Mouse (Mus musculus) neural tube, embryonic 12.5 days (tissue): ENCODE data around the gene Ccnd2. TPM values are rescaled to one million over a fixed set of nuclear protein-coding genes. Genes with fewer than 3 reads are reported as not detected.
A peak's percentile ranks its signal among the peaks of the same experiment; 100 is the strongest.

Experiments used
- ATAC-seq: fragments of 200-750 bp; cut with Nextera tagmentation; 2 replicates; pipeline ENCODE4 v1.8.0; 2017; ENCODE audit warnings: low read depth, mild to moderate bottlenecking, moderate TSS enrichment, moderate library complexity; ENCODE audit not compliant: low FRiP score
- H3K27ac ChIP-seq: fragments of 300-500 bp; sonication (generic); 2 replicates; pipeline ENCODE4 v1.5.1; 2016
- H3K27me3 ChIP-seq: fragments of 300-500 bp; sonication (generic); replicated peaks from 2 replicates; pipeline ENCODE4 v1.6.1; 2016; ENCODE audit warnings: mild to moderate bottlenecking
- H3K36me3 ChIP-seq: fragments of 300-500 bp; sonication (generic); 2 replicates; pipeline ENCODE4 v1.6.1; 2016; ENCODE audit warnings: mild to moderate bottlenecking
- H3K4me1 ChIP-seq: fragments of 300-500 bp; sonication (generic); 2 replicates; pipeline ENCODE4 v1.6.1; 2016
- H3K4me2 ChIP-seq: fragments of 300-500 bp; sonication (generic); replicated peaks from 2 replicates; pipeline ENCODE4 v1.6.1; 2016; ENCODE audit warnings: mild to moderate bottlenecking
- H3K4me3 ChIP-seq: fragments of 300-500 bp; sonication (generic); 2 replicates; pipeline ENCODE4 v1.5.1; 2016
- H3K9ac ChIP-seq: fragments of 300-500 bp; sonication (generic); 2 replicates; pipeline ENCODE4 v1.6.1; 2016; ENCODE audit warnings: mild to moderate bottlenecking
- H3K9me3 ChIP-seq: fragments of 300-500 bp; sonication (generic); 2 replicates; pipeline ENCODE4 v1.6.1; 2016; ENCODE audit warnings: mild to moderate bottlenecking
- WGBS: fragments of 180-500 bp; shearing (Covaris S2); methylation state at CpG from one replicate; pipeline ENCODE4 v1.1.7; 2016; 5-methylcytosine and 5-hydroxymethylcytosine counted together
- polyA plus RNA-seq: library from polyadenylated mRNA; unstranded; fragments of >200 nt; fragmentation: Nextera tagmentation; extraction: Ambion mirVana; gene quantifications from 2 replicates; pipeline ENCODE4 v1.2.1, GENCODE M21; 2016

Ccnd2 gene
- polyA plus RNA-seq, 1 experiment from 2014 or later, result 399 TPM

DNA sequence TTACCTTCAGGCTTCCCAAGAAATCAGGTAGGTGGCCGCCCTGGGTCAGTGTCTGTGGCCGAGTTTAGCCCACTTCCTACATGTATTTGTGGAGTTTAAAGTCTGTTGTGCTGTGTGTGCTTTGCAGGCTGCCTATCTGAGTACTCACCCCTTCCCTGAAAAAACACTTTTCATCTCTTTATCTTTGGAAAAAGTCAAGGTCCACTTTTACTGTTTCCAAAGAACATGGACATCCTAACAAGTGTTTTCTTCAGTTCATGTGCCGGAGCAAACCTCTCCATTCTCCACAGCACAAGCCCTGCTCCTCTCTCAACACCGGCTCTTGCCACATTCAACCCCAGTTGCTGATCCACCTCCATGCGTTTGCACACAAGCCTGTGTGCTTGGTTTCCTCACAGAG lies 29.0 kb downstream of the Ccnd2 start:
- H3K4me3 ChIP-seq, result no peak overlapping the region
- H3K36me3 ChIP-seq, result peaks cover 7% of the 10 kb centered on the region; the same call in 1 of the 2 replicates
- H3K27ac ChIP-seq, result no peak overlapping the region
- no peak overlapping the region for H3K4me2 ChIP-seq
- 84% methylated on average over 5 of the region's 5 CpGs for WGBS
- H3K9ac ChIP-seq, result no peak overlapping the region
- no peak for ATAC-seq
- H3K27me3 ChIP-seq, result no peaks in the 10 kb centered on the region
- no peaks in the 10 kb centered on the region for H3K9me3 ChIP-seq
- no peaks in the 10 kb centered on the region for H3K4me1 ChIP-seq

DNA sequence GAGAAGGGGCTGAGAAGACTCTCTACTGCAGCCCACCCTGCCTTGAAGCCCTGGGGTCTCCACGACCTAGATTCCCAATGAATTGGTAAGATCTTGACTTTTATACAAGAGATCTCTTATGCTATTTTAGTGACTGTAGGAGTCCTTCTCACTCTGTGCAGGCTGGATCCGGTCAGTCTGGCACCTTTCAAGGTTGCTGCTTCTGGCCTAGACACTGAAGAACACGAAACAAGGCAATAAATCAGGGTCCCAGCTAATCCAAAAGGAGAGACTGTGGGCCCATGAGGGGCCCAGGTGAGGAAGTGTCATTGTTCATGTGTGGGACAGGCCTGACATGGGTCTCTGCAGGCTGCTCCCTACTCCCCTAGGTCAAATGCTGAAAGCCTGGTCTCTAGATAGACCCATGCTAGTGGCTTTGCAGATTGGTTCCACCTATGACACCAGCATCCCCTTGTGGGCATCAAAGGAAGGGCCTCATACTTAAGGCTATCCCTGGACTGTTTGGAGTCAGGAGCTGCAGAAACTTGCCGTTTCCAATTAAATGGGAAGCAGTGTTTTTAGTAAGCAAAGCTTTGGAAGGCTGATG lies 29.7 kb downstream of the Ccnd2 start:
- H3K9me3 ChIP-seq, result no peaks in the 10 kb centered on the region
- H3K4me3 ChIP-seq, result no peak overlapping the region
- H3K9ac ChIP-seq, result no peak overlapping the region
- no peak for ATAC-seq
- H3K27me3 ChIP-seq, result no peaks in the 10 kb centered on the region
- no peak overlapping the region for H3K27ac ChIP-seq
- 0 out of 2 replicates have a peak, but pooled peaks cover under 1% of the 10 kb centered on the region for H3K36me3 ChIP-seq
- no peak overlapping the region for H3K4me2 ChIP-seq
- no peaks in the 10 kb centered on the region for H3K4me1 ChIP-seq
- WGBS, result 74% methylated on average over 4 of the region's 4 CpGs

DNA sequence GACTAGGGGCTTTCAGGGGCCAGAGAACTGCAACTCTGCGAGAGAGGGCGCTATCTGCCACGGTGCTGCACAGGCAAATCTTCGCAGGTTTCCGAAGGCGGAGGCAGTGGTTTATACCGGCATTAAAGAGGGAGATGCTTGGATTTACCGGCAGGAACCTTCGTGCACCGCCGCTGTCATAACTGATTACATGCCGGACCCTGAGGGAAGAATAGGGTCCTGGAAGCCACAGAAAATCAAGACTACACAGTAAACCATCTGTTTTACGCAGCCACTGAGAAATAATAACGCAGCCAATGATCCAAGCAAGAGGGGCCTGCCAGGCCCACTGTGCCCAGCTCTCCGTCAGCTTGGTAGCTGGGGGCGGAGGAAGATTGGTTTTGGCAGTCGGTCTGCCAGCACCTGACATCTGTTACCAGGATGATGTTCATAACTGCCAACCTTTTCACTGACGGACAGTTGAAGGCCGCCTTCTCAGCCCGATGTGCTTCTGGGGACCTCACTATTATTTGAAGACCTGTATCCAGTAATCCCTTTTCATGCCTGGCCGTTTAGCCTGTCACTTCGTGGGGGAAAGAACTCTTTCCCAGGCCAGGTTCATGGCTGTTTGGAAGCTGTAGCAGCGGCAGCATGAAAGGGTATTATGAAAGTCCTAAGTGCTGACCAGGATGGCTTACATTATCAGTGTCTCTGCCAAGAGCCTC lies 37.1 kb downstream of the Ccnd2 start:
- Histone ChIP-seq H3K9ac (no peak overlapping the region), H3K4me1 (no peaks in the 10 kb centered on the region), H3K9me3 (no peaks in the 10 kb centered on the region), H3K27ac (no peak overlapping the region), H3K36me3 (no peaks in the 10 kb centered on the region), H3K27me3 (no peaks in the 10 kb centered on the region), H3K4me2 (no peak overlapping the region), H3K4me3 (no peak overlapping the region)
- ATAC-seq, result no peak
- WGBS, result 69% methylated on average over 23 of the region's 23 CpGs

DNA sequence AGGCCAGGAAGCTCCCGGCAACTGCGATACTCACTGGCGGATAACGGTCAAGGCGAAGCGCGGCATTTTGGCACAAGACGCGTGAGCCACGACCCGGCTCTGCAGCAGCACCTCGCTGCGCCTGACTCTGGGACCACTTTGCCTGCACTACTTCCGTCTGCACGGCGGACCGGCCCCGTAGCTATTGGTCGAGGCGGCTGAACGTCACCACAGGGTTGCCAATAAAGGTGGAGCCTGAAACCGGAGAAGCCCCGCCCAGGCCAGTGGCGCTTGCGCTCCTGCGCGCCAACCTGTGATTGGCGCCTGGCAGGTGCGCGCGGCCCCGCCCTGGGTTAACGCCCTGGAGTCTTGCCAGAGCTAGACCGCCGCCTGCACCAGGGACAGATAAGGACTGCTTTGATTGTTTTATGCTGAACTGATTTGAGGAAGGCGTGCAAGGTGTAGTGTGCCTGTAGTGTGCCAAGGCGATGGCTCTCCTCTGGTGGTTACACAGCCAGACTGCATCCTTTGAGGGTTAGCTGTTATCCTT lies 42.5 kb downstream of the Ccnd2 start, which contains the start of gene Tigar:
Tigar (minus strand) TSS at position 156 of the 529 bp plus-strand sequence.
- peaks cover 8% of the 10 kb centered on the region; the same call in 1 of the 2 replicates for H3K4me1 ChIP-seq
- ATAC-seq, result peak; percentile 100
- no peaks in the 10 kb centered on the region for H3K27me3 ChIP-seq
- peak within 1 kb of the TSS; percentile 56 for H3K4me3 ChIP-seq
- H3K9me3 ChIP-seq, result no peaks in the 10 kb centered on the region
- no peak within 1 kb of the TSS for H3K27ac ChIP-seq
- no peaks in the 10 kb centered on the region for H3K36me3 ChIP-seq
- under 1% methylated on average over 37 of the region's 37 CpGs for WGBS
- H3K4me2 ChIP-seq, result peak within 1 kb of the TSS; percentile 88
- H3K9ac ChIP-seq, result peak within 1 kb of the TSS; percentile 59

- whole genome bisulfite sequencing, result 53% methylated on average over 20 of the region's 20 CpGs
- ATAC-seq, result no peak
Observed at GRCm38 (mm10) chr6:127108368-127109060, 43.5 kb downstream of the Ccnd2 start.

DNA sequence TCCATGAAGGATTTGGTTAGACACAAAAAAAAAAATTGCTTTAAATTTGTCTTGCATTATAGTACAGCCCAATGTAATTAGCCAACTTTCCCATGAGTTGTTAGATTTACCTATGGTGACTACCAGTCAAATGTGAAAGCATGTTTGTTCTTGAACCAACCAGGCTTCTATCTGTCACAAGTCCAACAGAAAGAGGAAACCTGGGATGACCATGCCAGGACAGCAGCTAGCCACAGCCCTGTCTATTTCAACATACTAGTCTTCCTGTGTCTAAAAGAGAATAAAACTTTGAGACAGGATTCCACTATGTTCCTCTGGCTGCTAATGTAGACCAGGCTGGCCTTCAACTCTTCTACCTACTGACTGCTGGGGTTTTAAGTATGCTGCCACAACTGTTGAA lies 44.6 kb downstream of the Ccnd2 start:
- Histone ChIP-seq H3K36me3 (no peaks in the 10 kb centered on the region), H3K27ac (no peak overlapping the region), H3K4me1 (peaks cover 8% of the 10 kb centered on the region; the same call in 1 of the 2 replicates), H3K9me3 (no peaks in the 10 kb centered on the region), H3K9ac (no peak overlapping the region), H3K4me3 (no peak overlapping the region), H3K27me3 (no peaks in the 10 kb centered on the region), H3K4me2 (no peak overlapping the region)
- ATAC-seq, result no peak

More at GRCm38 (mm10) chr6:127108368-127109060, 43.5 kb downstream of the Ccnd2 start:
- Histone ChIP-seq H3K27me3 (no peaks in the 10 kb centered on the region), H3K9ac (peak overlapping the region; percentile 59), H3K4me2 (peak overlapping the region; percentile 88), H3K27ac (no peak overlapping the region), H3K36me3 (no peaks in the 10 kb centered on the region), H3K4me3 (peak overlapping the region; percentile 56), H3K9me3 (no peaks in the 10 kb centered on the region), H3K4me1 (peaks cover 8% of the 10 kb centered on the region; the same call in 1 of the 2 replicates)

GRCm38 (mm10) chr6:127106726-127107125 lies 45.3 kb downstream of the Ccnd2 start:
- H3K36me3 ChIP-seq, result no peaks in the 10 kb centered on the region
- H3K4me2 ChIP-seq, result no peak overlapping the region
- 47% methylated on average over 5 of the region's 5 CpGs for WGBS
- no peak overlapping the region for H3K4me3 ChIP-seq
- H3K9ac ChIP-seq, result no peak overlapping the region
- ATAC-seq, result no peak
- H3K9me3 ChIP-seq, result no peaks in the 10 kb centered on the region
- peaks cover 8% of the 10 kb centered on the region; the same call in 1 of the 2 replicates for H3K4me1 ChIP-seq
- H3K27me3 ChIP-seq, result no peaks in the 10 kb centered on the region
- H3K27ac ChIP-seq, result no peak overlapping the region

GRCm38 (mm10) chr6:127106189-127106588 lies 45.8 kb downstream of the Ccnd2 start:
- 91% methylated on average over 5 of the region's 5 CpGs for WGBS
- no peak for ATAC-seq
- H3K4me1 ChIP-seq, result peaks cover 8% of the 10 kb centered on the region; the same call in 1 of the 2 replicates
- H3K4me3 ChIP-seq, result no peak overlapping the region
- H3K27me3 ChIP-seq, result no peaks in the 10 kb centered on the region
- H3K4me2 ChIP-seq, result no peak overlapping the region
- H3K36me3 ChIP-seq, result peaks cover 3% of the 10 kb centered on the region; the same call in 1 of the 2 replicates
- no peak overlapping the region for H3K27ac ChIP-seq
- no peaks in the 10 kb centered on the region for H3K9me3 ChIP-seq
- no peak overlapping the region for H3K9ac ChIP-seq

- Histone ChIP-seq H3K9ac (no peak overlapping the region), H3K27me3 (no peaks in the 10 kb centered on the region), H3K4me2 (no peak overlapping the region), H3K36me3 (peaks cover 12% of the 10 kb centered on the region; the same call in 1 of the 2 replicates), H3K9me3 (no peaks in the 10 kb centered on the region), H3K4me1 (peaks cover 8% of the 10 kb centered on the region; the same call in 1 of the 2 replicates), H3K27ac (no peak overlapping the region), H3K4me3 (no peak overlapping the region)
- no peak for ATAC-seq
- WGBS, result 69% methylated on average over 6 of the region's 6 CpGs
Observed at GRCm38 (mm10) chr6:127105107-127105506, 46.9 kb downstream of the Ccnd2 start.

GRCm38 (mm10) chr6:127104396-127105029 lies 47.5 kb downstream of the Ccnd2 start:
- 90% methylated on average over 7 of the region's 7 CpGs for WGBS
- ATAC-seq, result no peak
- Histone ChIP-seq H3K27ac (no peak overlapping the region), H3K4me1 (peaks cover 8% of the 10 kb centered on the region; the same call in 1 of the 2 replicates), H3K36me3 (peaks cover 12% of the 10 kb centered on the region; the same call in 1 of the 2 replicates), H3K4me2 (no peak overlapping the region), H3K4me3 (no peak overlapping the region), H3K9ac (no peak overlapping the region), H3K27me3 (no peaks in the 10 kb centered on the region), H3K9me3 (no peaks in the 10 kb centered on the region)

GRCm38 (mm10) chr6:127103506-127104275 lies 48.3 kb downstream of the Ccnd2 start:
- WGBS, result 93% methylated on average over 6 of the region's 6 CpGs
- Histone ChIP-seq H3K27me3 (no peaks in the 10 kb centered on the region), H3K27ac (no peak overlapping the region), H3K9me3 (no peaks in the 10 kb centered on the region), H3K4me1 (peaks cover 6% of the 10 kb centered on the region; the same call in 1 of the 2 replicates), H3K9ac (no peak overlapping the region), H3K4me3 (no peak overlapping the region), H3K4me2 (no peak overlapping the region), H3K36me3 (peaks cover 12% of the 10 kb centered on the region; the same call in 1 of the 2 replicates)
- no peak for ATAC-seq
